Mouse (Mus musculus): ENCODE results near the gene Morc3.

Gene Morc3

DNA sequence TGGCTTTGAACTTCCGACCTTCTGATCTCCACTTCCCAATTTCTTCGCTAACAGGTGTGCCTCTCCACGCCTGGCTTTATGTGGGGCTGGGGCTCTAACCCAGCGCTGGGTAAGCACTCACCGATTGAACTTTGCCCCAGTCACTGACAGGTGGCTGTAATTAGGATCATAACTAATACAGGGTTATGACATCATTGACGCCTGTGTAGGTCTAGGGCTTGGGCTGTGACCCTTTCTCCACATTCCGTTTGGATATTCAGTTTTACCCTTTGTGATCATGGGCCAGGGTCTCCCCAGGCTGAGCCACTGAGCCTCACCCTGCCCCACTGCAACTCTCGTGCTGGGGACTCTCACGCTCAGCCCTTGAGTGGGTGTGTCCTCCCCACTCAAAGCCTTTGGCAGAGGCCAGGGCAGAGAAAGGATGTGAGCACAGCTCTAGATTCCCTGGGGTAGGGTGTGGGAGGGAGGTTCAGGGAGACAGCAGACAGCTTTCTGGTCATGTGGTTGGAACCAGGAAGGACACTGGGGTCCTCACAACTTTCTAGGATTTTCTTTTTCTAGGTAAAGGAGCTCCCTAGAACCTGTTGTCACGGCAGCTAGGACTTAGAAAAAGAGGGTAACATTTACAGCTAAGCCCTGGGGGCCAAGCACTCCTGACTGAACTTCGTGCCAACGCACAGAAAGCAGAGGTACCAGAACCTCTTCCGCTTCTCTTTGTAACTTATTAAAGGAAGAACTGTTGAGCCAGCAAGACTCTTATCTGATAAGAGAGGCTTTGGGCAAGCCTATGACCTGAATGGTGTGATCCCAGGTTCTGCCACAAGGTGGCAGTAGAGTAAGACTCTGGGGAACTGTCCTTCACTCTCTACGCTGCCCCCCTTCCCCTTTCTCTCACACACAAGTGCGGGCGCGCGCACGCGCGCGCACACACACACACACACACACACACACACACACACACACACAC lies 86.1 kb downstream of the Morc3 start:
- in situ Hi-C loops (cut with MboI; ENCODE audit: unreplicated experiment in 2 of 2), result loop anchor here (5.0 to 10.0 kb wide), 2 partner anchors 233 to 339 kb away; partner anchors contain the start of gene Cbr3 (in 1 of the 2)

GRCm38 (mm10) chr16:93918679-93919060 lies 86.7 kb downstream of the Morc3 start:
- in situ Hi-C loops (cut with MboI; ENCODE audit: unreplicated experiment in 2 of 2), result loop anchor here (5.0 to 10.0 kb wide), 2 partner anchors 234 to 339 kb away; partner anchors contain the start of gene Cbr3 (in 1 of the 2)

- in situ Hi-C loops (cut with MboI; ENCODE audit: unreplicated experiment in 2 of 2), result loop anchor here (5.0 to 10.0 kb wide), 2 partner anchors 234 to 338 kb away; partner anchors contain the start of gene Cbr3 (in 1 of the 2)
Observed at GRCm38 (mm10) chr16:93919189-93919588, 87.3 kb downstream of the Morc3 start.

DNA sequence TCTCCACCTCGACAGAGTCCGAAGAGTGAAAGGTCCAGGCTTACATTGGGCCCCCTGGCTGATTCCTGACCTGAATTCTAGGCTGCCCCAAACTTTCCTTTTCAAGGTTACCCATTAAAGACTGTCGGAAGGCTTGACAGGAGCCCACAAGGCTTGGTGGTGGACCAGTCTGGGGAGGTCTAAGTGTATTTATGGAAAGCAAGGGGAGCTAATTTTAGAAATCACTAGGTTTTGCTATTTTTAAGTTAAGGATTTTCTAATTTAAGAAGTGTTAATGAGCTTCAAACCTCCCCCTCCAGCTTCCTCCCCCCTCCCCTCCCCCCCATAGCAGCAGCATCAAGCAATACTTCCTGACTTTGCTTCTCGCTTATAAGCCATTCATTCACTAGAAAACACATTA lies 88.8 kb downstream of the Morc3 start:
- in situ Hi-C loops (cut with MboI; ENCODE audit: unreplicated experiment in 2 of 2), result no loop called here

GRCm38 (mm10) chr16:93922835-93923389 lies 91.0 kb downstream of the Morc3 start:
- in situ Hi-C loops (cut with MboI; ENCODE audit: unreplicated experiment in 2 of 2), result no loop called here

DNA sequence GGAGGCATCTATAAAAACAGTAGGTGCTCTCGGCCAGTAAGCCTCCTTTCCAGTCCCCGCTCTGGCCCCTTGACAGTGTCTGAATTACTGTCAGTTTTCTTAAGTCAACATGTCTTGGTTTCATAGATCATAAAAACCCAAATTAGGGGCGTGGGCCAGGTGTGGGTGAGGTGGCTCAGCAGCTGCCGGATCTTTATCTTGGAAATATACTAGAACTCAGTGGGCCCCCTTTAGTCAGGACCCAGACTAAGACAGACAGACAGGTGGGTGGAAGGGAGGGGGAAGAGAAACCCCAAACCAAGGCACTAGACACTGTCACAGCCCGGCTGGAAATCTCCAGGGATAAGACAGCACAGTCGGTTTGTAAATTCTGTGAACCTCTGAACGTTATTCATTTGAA lies 91.9 kb downstream of the Morc3 start:
- in situ Hi-C loops (cut with MboI; ENCODE audit: unreplicated experiment in 2 of 2), result no loop called here
